Mouse (Mus musculus): ENCODE results near the gene Gdf9. TPM values are rescaled to one million over a fixed set of nuclear protein-coding genes. Genes with fewer than 3 reads are reported as not detected.
A peak's percentile ranks its signal among the peaks of the same experiment; 100 is the strongest.

Gdf9 gene
- total and polyA plus RNA-seq, 3 experiments: 0.42 to 0.43 TPM; not detected in 1

- no peak for DNase-seq (ENCODE audit: low read depth, low spot score)
- peaks cover 8 to 28% of the 10 kb centered on the region in 2 experiments for H3K4me1 ChIP-seq (ENCODE audit: control insufficient read depth in 1 of 2, insufficient read depth in 2 of 2, low read length in 2 of 2)
- no peak overlapping the region for H3K27ac ChIP-seq (ENCODE audit: control insufficient read depth, low read depth, low read length)
- no peak overlapping the region for H3K4me3 ChIP-seq (ENCODE audit: control insufficient read depth in 1 of 2, insufficient read depth in 1 of 2, low read depth in 2 of 2, low read length in 2 of 2)
- H3K79me2 ChIP-seq (ENCODE audit: control insufficient read depth, insufficient read depth, low read length, poor library complexity): peaks cover 14% of the 10 kb centered on the region
- peak in 1 of 2 experiments; percentile 9; a peak in 1 of 4 replicates for TF ChIP-seq POLR2A (IDR thresholded peaks at IDR 0.05; ENCODE audit: control insufficient read depth in 1 of 2, insufficient read depth in 1 of 2, low read depth in 1 of 2, low read length in 2 of 2, poor library complexity in 1 of 2)
- no peak for TF ChIP-seq BHLHE40 (IDR thresholded peaks at IDR 0.05; ENCODE audit: borderline replicate concordance, low read depth, low read length)
- peaks cover 7 to 28% of the 10 kb centered on the region in 2 experiments for H3K36me3 ChIP-seq (ENCODE audit: control insufficient read depth in 1 of 2, insufficient read depth in 2 of 2, low read length in 2 of 2)
- H3K27me3 ChIP-seq (ENCODE audit: control insufficient read depth in 1 of 2, insufficient read depth in 2 of 2, low read length in 2 of 2): no peaks in the 10 kb centered on the region
- no peaks in the 10 kb centered on the region for H3K9me3 ChIP-seq (replicated peaks; ENCODE audit: insufficient read depth, low read length)
- H3K9ac ChIP-seq (ENCODE audit: control insufficient read depth, low read depth, low read length, poor library complexity, severe bottlenecking): no peak overlapping the region
Observed at GRCm38 (mm10) chr11:53428716-53429057, 2.1 kb upstream of the Gdf9 start.

- Histone ChIP-seq H3K9me3 (replicated peaks; ENCODE audit: insufficient read depth, low read length) (no peaks in the 10 kb centered on the region), H3K27ac (ENCODE audit: control insufficient read depth, low read depth, low read length) (peak overlapping the region; percentile 22), H3K4me3 (ENCODE audit: control insufficient read depth in 1 of 2, insufficient read depth in 1 of 2, low read depth in 2 of 2, low read length in 2 of 2) (peak overlapping the region; percentile 89 to 94), H3K9ac (ENCODE audit: control insufficient read depth, low read depth, low read length, poor library complexity, severe bottlenecking) (peak overlapping the region; percentile 95), H3K4me1 (ENCODE audit: control insufficient read depth in 1 of 2, insufficient read depth in 2 of 2, low read length in 2 of 2) (peaks cover 8 to 30% of the 10 kb centered on the region in 2 experiments), H3K79me2 (ENCODE audit: control insufficient read depth, insufficient read depth, low read length, poor library complexity) (peaks cover 14% of the 10 kb centered on the region), H3K27me3 (ENCODE audit: control insufficient read depth in 1 of 2, insufficient read depth in 2 of 2, low read length in 2 of 2) (no peaks in the 10 kb centered on the region), H3K36me3 (ENCODE audit: control insufficient read depth in 1 of 2, insufficient read depth in 2 of 2, low read length in 2 of 2) (peaks cover 7 to 30% of the 10 kb centered on the region in 2 experiments)
- TF ChIP-seq ZNF384 (IDR thresholded peaks at IDR 0.05; ENCODE audit: low read depth, low read length) (peak; percentile 54), E2F4 (IDR thresholded peaks at IDR 0.05; ENCODE audit: borderline replicate concordance, low read depth, low read length) (no peak), POLR2A (IDR thresholded peaks at IDR 0.05; ENCODE audit: control insufficient read depth in 1 of 2, insufficient read depth in 1 of 2, low read depth in 1 of 2, low read length in 2 of 2, poor library complexity in 1 of 2) (peak in 1 of 2 experiments; percentile 8; a peak in 1 of 4 replicates), TBP (IDR thresholded peaks at IDR 0.05; ENCODE audit: low read depth, low read length) (no peak), SMC3 (IDR thresholded peaks at IDR 0.05; ENCODE audit: low read depth, low read length) (peak; percentile 1; the same call in 1 of the 2 replicates)
- DNase-seq (ENCODE audit: low read depth, low spot score): peak; percentile 35
Observed at GRCm38 (mm10) chr11:53429182-53429581, 1.6 kb upstream of the Gdf9 start.

- peak overlapping the region; percentile 95 for H3K9ac ChIP-seq (ENCODE audit: control insufficient read depth, low read depth, low read length, poor library complexity, severe bottlenecking)
- H3K36me3 ChIP-seq (ENCODE audit: control insufficient read depth in 1 of 2, insufficient read depth in 2 of 2, low read length in 2 of 2): peaks cover 7 to 30% of the 10 kb centered on the region in 2 experiments
- peaks cover 8 to 30% of the 10 kb centered on the region in 2 experiments for H3K4me1 ChIP-seq (ENCODE audit: control insufficient read depth in 1 of 2, insufficient read depth in 2 of 2, low read length in 2 of 2)
- no peak for DNase-seq (ENCODE audit: low read depth, low spot score)
- H3K4me3 ChIP-seq (ENCODE audit: control insufficient read depth in 1 of 2, insufficient read depth in 1 of 2, low read depth in 2 of 2, low read length in 2 of 2): peak overlapping the region; percentile 89 to 94
- TF ChIP-seq MAX (IDR thresholded peaks at IDR 0.05; ENCODE audit: low read length) (no peak), GATA1 (IDR thresholded peaks at IDR 0.05; ENCODE audit: low read depth, low read length) (peak; percentile 51), MYB (IDR thresholded peaks at IDR 0.05; ENCODE audit: low read depth, low read length) (0 out of 2 replicates have a peak, but pooled peaks have one; percentile 14), ZKSCAN1 (IDR thresholded peaks at IDR 0.05; ENCODE audit: low read depth, low read length) (no peak), MEF2A (IDR thresholded peaks at IDR 0.05; ENCODE audit: extremely low read depth, insufficient replicate concordance, low read depth, low read length, poor library complexity, severe bottlenecking) (no peak), RCOR1 (IDR thresholded peaks at IDR 0.05; ENCODE audit: low read depth, low read length) (no peak), JUND (IDR thresholded peaks at IDR 0.05; ENCODE audit: low read depth, low read length) (no peak), BHLHE40 (IDR thresholded peaks at IDR 0.05; ENCODE audit: borderline replicate concordance, low read depth, low read length) (no peak), NRF1 (IDR thresholded peaks at IDR 0.05; ENCODE audit: insufficient read depth, low read depth, low read length, poor library complexity, severe bottlenecking) (peak; percentile 31; the same call in 1 of the 2 replicates), UBTF (IDR thresholded peaks at IDR 0.05; ENCODE audit: borderline replicate concordance, insufficient read depth, low read depth, low read length) (no peak), CHD1 (IDR thresholded peaks at IDR 0.05; ENCODE audit: low read depth, low read length) (no peak), HCFC1 (IDR thresholded peaks at IDR 0.05; ENCODE audit: low read depth, low read length) (no peak), E2F4 (IDR thresholded peaks at IDR 0.05; ENCODE audit: borderline replicate concordance, low read depth, low read length) (no peak), TCF12 (IDR thresholded peaks at IDR 0.05; ENCODE audit: low read depth, low read length) (no peak)
- H3K79me2 ChIP-seq (ENCODE audit: control insufficient read depth, insufficient read depth, low read length, poor library complexity): peaks cover 14% of the 10 kb centered on the region
- no peaks in the 10 kb centered on the region for H3K27me3 ChIP-seq (ENCODE audit: control insufficient read depth in 1 of 2, insufficient read depth in 2 of 2, low read length in 2 of 2)
- no peaks in the 10 kb centered on the region for H3K9me3 ChIP-seq (replicated peaks; ENCODE audit: insufficient read depth, low read length)
- peak overlapping the region; percentile 76 for H3K27ac ChIP-seq (ENCODE audit: control insufficient read depth, low read depth, low read length)
Observed at GRCm38 (mm10) chr11:53430300-53430669, 538 bp upstream of the Gdf9 start.

All from MEL (cell line).